Mouse (Mus musculus) MEL (cell line): ENCODE results near the gene Foxs1.

ENCODE experiments used
- CTCF ChIP-seq, 3 experiments: IDR thresholded peaks in 2 of 3; conservative IDR thresholded peaks in 1 of 3; 2 replicates each; pipeline ENCODE4 v1.5.1; 2011 to 2012; ENCODE audit warnings: low read length in 3 of 3, low read depth in 2 of 3, mild to moderate bottlenecking in 2 of 3, improper control_type of control experiment in 1 of 3, inconsistent platforms in 1 of 3, mixed read lengths in 1 of 3, moderate library complexity in 1 of 3; ENCODE audit not compliant: control insufficient read depth in 1 of 3, insufficient read depth in 1 of 3, poor library complexity in 1 of 3, severe bottlenecking in 1 of 3
- EP300 ChIP-seq, 2 experiments: IDR thresholded peaks; 2 replicates each; pipeline ENCODE4 v1.6.1; 2011; ENCODE audit warnings: improper control_type of control experiment in 2 of 2, low read length in 2 of 2, low read depth in 1 of 2, mild to moderate bottlenecking in 1 of 2
- ETS1 ChIP-seq: IDR thresholded peaks from 2 replicates; pipeline ENCODE4 v1.6.1; 2012; ENCODE audit warnings: low read depth, mild to moderate bottlenecking, inconsistent platforms, low read length, improper control_type of control experiment, moderate library complexity
- GATA1 ChIP-seq: IDR thresholded peaks from 2 replicates; pipeline ENCODE4 v1.6.1; 2011; ENCODE audit warnings: low read depth, low read length, improper control_type of control experiment
- HCFC1 ChIP-seq: IDR thresholded peaks from 2 replicates; pipeline ENCODE4 v1.6.1; 2012; ENCODE audit warnings: low read depth, mild to moderate bottlenecking, inconsistent platforms, low read length, improper control_type of control experiment, moderate library complexity
- MAFK ChIP-seq: IDR thresholded peaks from 2 replicates; pipeline ENCODE4 v1.6.1; 2011; ENCODE audit warnings: low read depth, mild to moderate bottlenecking, low read length, improper control_type of control experiment, borderline replicate concordance
- NRF1 ChIP-seq: IDR thresholded peaks from 2 replicates; pipeline ENCODE4 v1.6.1; 2014; ENCODE audit warnings: low read depth, mild to moderate bottlenecking, inconsistent platforms, low read length, improper control_type of control experiment, moderate library complexity; ENCODE audit not compliant: poor library complexity, insufficient read depth, severe bottlenecking
- POLR2A ChIP-seq, 2 experiments: IDR thresholded peaks; 2 replicates each; pipeline ENCODE4 v1.6.1; 2011 to 2012; ENCODE audit warnings: low read length in 2 of 2, mild to moderate bottlenecking in 2 of 2, control low read depth in 1 of 2, improper control_type of control experiment in 1 of 2, low read depth in 1 of 2, moderate library complexity in 1 of 2; ENCODE audit not compliant: control insufficient read depth in 1 of 2, insufficient read depth in 1 of 2, poor library complexity in 1 of 2
- SIN3A ChIP-seq: IDR thresholded peaks from 2 replicates; pipeline ENCODE4 v1.6.1; 2012; ENCODE audit warnings: low read length, improper control_type of control experiment, inconsistent platforms
- TAL1 ChIP-seq: IDR thresholded peaks from 2 replicates; pipeline ENCODE4 v1.6.1; 2012; ENCODE audit warnings: mild to moderate bottlenecking, inconsistent platforms, low read length, moderate library complexity, mixed read lengths

- TF ChIP-seq SIN3A = no peak
- TF ChIP-seq POLR2A (IDR thresholded peaks at IDR 0.05; ENCODE audit: control insufficient read depth in 1 of 2, insufficient read depth in 1 of 2, low read depth in 1 of 2, low read length in 2 of 2, poor library complexity in 1 of 2) = no peak
- no peak for TF ChIP-seq MAFK
- no peak for TF ChIP-seq ETS1
- no peak for TF ChIP-seq CTCF (IDR thresholded peaks at IDR 0.05 in 2 of 3, conservative IDR thresholded peaks at IDR 0.05 in 1 of 3; ENCODE audit: control insufficient read depth in 1 of 3, insufficient read depth in 1 of 3, low read depth in 2 of 3, low read length in 3 of 3, poor library complexity in 1 of 3, severe bottlenecking in 1 of 3)
- TF ChIP-seq EP300 (IDR thresholded peaks at IDR 0.05; ENCODE audit: low read depth in 1 of 2, low read length in 2 of 2) = no peak
- TF ChIP-seq NRF1 = no peak
- TF ChIP-seq HCFC1 = no peak
- TF ChIP-seq GATA1 = no peak
- no peak for TF ChIP-seq TAL1
Observed at GRCm38 (mm10) chr2:152907114-152907943, 25.7 kb downstream of the Foxs1 start.
